Mouse (Mus musculus) spleen, postnatal 36 days (tissue): Measurements from ENCODE around the gene Stk33.

Experiments used
- DNase-seq, 2 experiments: peaks; one replicate each; pipeline ENCODE4 v3.0.0; 2022; ENCODE audit warnings: low spot score in 2 of 2, mixed read lengths in 1 of 2

Stk33 gene

DNA sequence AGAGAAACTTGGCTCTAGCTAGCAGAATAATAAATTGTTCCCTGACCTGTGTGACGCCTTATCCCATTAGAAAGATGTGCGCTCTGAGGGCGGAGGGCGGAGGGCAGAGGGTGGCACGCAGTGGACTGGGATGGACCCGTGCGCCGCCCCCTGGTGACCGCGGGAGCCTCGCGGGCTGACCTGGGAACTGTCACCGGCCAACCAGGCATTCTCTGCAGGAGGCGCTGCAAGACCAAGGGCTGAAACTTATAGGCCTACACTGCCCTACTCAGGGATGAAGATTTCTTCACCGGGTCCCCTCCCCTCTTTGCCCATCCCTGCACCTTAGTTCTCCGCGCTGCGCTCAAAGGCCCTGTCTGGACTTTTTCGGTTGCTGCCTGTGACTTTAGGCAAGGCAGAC is 197.6 kb downstream of the Stk33 start:
- DNase-seq = no peak

DNA sequence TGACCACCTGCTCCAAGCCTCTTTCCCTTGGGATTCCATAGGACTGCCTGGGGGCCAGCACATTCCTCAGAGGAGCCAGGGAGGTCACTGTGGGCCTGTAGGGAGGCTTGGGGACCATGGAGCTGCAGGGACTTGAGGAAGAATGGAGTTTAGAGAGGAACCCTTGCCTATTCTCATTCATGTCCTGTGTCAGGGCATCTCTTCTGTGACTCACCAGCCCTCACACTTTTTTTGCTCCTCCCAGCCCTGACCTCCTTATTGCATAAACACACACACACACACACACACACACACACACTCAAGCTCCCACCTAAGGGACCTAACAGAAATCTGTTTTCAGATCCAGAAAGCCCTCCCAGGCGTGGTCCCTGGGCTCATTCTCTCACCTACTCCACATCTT is 199.5 kb downstream of the Stk33 start:
- no peak for DNase-seq

DNA sequence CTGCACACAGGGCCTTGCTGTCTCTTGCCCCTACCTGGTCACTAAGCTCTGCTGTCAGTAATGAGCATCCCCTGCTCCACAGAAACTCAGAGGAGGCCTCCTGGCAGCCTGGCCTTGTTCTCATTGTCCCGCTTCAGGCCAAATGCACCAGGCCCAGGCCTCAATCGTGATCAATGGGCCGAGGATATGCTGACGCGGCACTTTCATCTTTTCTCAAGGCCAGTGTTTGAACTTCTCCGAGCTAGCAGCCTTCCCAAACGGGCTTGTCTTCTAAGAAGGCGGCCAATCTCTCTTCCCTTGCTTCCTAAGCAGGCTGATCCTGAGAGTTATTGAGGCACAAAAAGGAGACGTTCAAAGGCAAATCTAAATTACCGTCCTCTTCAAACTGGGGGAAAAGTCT is 200.2 kb downstream of the Stk33 start:
- DNase-seq = no peak

DNA sequence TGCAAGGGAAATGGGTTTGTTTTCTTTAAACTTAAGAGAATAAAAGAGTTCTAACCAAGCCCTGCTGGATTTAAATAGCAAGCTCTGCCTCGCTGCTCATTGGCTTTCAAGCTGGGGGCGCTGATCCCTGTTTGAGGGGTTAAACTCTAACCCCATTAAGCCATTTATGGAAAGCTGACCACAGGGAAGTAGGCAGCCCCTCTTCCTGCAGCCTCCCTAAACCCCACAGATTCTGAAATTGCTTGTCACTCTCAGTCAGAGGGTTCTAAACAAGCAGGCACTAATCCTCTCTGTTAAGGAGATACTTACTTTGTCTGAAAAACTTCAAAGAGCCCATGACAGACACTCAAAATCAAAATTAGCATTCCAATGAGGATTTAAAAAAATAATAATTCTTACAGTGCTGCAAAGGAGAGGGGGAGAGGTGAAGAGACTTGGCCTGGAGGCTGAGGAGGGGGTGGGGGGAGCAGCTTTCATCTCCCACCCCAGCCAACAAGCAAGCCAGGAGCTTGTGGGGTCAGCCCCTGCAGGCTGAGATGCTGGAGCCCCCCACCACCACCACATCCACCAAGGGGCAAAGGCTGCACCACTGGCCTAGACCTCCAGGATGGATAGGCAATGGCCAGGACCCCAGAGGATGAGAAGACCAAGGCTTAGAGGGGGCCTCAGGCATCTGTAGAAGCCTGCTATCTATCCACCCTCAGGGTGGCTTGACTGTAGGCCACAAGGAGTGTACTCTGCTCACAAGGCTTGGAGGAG is 203.8 kb downstream of the Stk33 start:
- DNase-seq = no peak

DNA sequence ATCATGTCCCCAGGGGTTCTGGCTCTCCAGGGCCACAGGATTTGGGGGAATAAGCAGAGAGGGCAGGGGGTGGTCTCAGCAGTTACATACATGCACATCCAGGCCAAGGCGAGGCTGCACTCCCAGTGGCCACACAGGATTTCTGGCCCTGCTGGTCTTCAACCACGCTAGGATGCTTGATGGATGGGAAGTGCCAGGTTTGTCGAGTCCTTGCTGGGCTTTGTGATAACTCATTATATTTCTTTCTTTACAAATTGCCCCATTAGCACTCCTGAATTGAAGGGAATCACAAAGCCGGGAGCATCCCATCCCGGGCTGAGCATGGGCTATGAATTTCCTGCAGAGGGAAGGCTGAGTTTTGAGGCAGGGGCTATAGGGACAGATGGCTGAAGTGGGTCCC is 204.4 kb downstream of the Stk33 start:
- DNase-seq = no peak

DNA sequence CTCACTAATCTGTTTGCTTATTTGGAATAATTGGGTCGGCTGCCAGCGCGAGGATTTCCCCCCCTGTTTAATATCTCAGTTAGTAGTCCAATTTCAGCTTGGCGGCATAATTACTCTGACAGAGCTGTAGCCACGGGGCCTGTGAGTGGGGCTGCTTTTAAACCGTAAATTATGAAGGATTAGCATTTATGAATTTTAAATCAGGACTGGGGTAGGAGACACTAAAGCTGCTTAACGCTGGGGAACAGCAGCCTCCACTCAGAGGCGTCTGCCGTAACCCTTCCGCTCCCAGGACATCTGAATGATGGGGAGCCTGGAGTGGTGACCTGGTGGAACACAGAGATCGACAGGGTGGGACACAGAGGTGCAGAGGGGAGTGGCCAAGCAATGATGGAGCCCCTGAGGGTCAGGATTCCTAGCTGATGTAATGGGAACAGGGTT is 207.0 kb downstream of the Stk33 start:
- no peak for DNase-seq

DNA sequence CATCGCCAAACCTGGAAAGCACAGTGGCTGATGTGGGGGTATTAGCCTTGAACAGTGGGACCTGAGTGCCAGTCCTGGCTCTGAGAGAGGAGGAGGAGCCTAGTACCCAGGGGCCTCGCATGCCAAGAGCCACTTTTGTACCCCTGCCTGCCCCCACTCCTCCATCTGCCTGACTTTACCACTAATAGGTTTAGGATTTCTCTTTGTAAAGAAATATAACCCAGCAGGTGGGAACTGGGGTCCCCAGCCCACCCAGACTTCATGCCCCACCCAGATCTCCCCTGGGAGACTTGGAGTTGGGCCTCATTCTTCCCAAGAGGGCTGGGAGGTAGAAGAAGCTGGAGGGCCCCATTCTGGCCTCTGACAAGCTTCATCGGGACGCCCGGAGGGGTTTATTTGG is 207.6 kb downstream of the Stk33 start:
- DNase-seq = no peak

DNA sequence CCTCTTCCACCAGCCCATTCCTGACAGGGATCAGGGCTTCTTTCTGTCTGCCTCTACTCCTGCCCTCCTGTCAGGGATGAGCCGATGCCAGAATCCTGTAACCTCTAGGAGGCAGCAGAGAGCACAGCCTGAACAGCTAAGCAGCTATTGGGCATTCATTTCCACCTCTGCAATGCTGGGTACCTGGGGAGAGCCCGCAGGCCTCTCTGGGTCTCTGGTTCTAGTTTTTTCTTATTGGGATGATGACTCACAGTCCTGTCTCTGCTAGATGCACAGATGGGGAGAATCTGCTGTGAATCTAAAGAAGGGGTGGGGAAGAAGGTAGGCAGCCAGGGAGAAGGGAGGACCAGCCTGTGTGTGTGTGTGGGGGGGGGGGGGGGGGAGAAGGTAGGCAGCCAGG is 208.1 kb downstream of the Stk33 start:
- peak; percentile 28 to 40 for DNase-seq
